Mouse (Mus musculus) liver, embryonic 14.5 days (tissue): ENCODE results near the gene Homer2.

Source experiments
- CTCF ChIP-seq: IDR thresholded peaks from 2 replicates; pipeline ENCODE4 v1.5.1; 2016; ENCODE audit warnings: antibody characterized with exemption, low read depth, control low read depth
- EP300 ChIP-seq: IDR thresholded peaks from 2 replicates; pipeline ENCODE4 v1.6.1; 2016; ENCODE audit warnings: antibody characterized with exemption, low read depth

GRCm38 (mm10) chr7:81654946-81655718, 52.2 kb downstream of the Homer2 start:
- TF ChIP-seq EP300 (no peak), CTCF (no peak)
